Mouse (Mus musculus) frontal cortex, postnatal 14 days (tissue): Measurements from ENCODE around the gene Uso1.
A peak's percentile ranks its signal among the peaks of the same experiment; 100 is the strongest.
"Not testable (repeated sequence)": the region's sequence is repeated elsewhere in the genome, so short reads cannot be mapped to it uniquely, and the experiment has no call there.

Experiments
- DNase-seq, 2 experiments: peaks; one replicate each; pipeline ENCODE4 v3.0.0; 2022; ENCODE audit warnings: low spot score in 2 of 2

Uso1 gene

DNA sequence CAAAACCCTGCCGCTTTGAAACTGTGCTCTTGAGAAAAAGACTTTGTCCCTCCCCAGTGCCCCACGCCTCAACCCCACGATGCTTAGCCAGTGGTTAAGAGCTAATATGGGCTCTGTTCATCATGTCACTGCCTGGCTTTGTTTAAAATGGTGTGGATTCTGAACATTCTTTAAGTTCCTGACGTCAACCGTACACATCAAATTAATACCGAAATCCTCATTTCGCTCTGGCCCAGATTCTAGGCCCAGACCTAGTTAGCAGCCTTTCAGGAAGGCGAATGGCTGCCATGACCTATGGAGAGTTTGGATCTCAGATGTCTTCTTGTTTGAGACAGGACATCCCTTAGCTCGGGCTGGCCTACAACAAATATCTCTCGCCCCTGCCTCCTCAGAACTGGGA, 10.0 kb upstream of the Uso1 start:
- no peak for DNase-seq

DNA sequence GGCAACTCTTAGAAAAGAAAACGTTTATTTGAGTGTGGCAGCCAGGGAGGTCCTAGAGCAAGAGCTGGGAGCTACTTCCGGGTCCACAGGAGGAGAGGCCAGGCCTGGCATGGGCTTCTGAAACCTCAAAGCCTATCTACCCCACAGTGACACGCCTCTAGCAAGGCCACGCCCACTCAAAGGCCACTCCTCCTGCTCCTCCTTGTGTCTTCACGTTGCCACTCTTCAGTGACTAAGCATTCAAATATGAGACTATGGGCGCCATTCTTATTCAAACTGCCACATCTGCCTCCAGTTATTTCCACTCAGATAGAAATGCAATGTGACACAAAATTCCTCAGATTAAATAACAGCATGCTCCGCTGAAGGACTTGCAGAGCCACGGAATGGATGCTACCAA, 9.2 kb upstream of the Uso1 start:
- DNase-seq: no peak

DNA sequence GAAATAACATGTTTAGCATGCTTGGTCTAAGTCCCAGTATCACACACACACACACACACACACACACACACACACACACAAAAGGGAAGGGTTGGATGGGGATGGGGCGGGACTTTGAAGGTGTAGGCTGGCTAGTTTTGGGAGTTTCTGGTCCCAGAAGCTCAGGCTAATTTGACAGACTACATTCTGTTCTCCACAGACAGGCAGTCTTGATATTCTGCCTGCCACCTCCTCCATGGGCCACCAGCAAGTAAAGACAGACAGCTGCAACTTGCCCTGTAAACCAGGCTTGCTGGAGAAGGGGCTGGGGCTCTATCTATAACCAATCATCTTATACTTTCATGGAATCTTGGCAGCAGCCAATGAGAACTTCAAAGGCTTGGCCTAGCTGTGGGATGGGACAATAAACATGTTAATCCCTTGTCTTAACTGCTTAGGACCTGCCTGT, 8.4 kb upstream of the Uso1 start:
- DNase-seq: no peak

DNA sequence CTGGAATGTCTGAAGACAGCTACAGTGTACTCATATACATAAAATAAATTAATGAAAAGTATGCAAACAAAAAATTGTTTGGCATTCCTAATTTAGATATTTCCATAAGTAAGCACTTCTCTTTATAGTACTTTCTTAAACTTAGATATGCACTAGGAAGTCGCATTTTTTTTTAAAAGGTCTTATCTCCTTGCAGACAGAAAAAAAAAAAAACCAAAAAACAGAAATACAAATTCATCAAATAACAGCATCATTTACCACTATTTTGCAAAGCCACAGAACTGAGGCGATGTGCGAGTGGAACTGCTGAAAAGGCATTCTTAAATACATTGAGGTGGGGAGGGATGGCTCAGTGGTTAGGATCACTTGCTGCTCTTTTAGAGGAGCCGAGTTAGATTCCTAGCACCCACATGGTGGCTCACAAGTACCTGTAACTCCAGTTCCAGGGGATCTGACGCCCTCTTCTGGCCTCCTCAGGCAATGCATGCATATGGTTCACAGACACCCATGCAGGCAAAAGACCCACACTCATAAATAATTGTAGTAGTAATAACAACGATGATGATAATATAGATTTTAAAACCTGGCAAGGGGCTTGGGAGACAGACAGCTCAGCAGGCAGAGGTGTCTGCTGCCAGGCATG, 7.6 kb upstream of the Uso1 start:
- no peak for DNase-seq

DNA sequence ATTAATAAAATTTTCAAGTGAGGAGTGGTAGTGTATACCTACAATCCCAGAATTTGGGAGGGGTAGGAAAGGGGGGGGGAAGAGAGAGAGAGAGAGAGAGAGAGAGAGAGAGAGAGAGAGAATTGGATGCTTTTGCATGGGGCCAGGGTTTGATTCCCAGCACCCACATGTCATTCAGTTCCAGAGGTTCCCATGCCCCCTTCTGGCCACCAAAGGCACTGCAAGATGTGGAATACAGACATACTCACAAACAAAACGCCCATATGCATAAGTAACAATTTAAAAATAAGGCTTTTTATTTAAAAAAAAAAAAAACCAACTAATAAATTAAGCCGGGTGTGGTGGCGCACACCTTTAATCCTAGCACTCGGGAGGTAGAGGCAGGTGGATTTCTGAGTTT, 5.6 kb upstream of the Uso1 start:
- no peak for DNase-seq

DNA sequence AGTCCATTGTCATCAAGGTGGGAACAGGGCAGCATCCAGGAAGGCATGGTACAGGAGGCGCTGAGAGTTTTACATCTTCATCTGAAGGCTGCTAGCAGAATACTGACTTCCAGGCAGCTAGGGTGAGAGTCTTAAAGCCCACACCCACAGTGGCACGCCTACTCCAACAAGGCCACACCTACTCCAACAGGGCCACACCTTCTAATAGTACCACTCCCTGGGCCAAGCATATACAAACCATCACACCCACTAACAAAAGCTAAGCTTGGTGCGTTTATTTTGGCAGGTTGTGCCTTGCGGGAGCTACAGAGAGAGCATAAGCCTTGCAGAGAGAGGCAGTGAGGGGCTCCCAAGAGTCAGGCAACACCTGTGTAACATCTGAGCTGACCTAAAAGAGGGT, 4.7 kb upstream of the Uso1 start:
- DNase-seq: not testable (repeated sequence)

DNA sequence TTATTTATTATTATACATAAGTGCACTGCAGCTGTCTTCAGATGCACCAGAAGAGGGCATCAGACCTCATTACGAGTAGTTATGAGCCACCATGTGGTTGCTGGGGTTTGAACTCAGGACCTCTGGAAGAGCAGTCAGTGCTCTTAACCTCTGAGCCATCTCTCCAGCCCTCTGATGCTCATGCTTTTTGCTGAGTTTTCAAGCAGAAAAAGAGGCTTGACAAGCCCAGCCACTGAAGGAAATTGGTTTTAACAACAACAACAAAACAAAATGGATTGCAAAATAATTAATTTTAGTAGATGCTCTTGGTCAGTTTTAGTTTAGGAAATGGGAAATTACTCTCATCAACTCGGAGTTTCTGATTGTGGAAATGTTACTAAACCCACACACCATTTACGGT, 2.8 kb upstream of the Uso1 start:
- DNase-seq: no peak

GRCm38 (mm10) chr5:92136536-92137238, 1.1 kb upstream of the Uso1 start:
- DNase-seq: no peak

GRCm38 (mm10) chr5:92138093-92138621, 419 bp downstream of the Uso1 start:
- DNase-seq: peak; percentile 19 to 27

DNA sequence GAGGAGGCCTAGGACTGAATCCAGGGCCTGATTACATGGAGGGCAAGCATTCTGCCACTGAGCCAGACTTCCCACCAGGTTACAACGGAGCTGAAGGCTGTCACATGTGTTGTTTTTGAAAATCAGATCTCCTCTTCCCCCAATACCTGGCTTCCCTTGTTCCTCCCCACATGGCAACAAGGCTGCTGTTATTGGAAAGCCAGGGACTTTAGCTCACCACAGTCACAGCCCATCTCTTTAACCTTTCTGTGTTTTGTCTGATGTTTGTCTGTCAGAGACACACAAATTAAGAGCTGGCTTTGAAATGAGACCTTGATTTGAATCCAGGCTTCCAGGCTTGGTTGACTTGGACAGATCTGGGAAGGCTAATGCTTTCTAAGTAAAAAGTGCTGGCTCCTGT, 1.5 kb downstream of the Uso1 start:
- DNase-seq: no peak

DNA sequence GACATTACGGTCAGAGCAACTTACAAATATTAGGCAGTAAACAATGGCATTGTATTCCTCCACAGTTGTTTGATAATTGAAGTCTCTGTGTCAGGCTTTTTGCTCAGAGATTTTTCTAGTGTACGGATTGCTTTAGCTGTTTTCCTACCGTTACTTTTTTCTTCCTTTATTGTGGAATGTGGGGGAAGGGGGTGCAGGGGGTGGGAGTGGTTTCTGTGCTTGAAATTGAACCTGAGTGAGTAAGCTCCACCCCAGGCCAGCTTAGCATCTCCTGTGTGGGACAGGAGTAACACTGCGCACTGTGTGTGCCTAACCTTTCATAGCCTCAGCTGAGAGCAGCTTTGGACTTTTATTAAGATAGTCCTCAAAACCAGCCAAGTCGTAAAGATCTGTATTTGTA, 4.0 kb downstream of the Uso1 start:
- no peak for DNase-seq

- no peak for DNase-seq
Measured at GRCm38 (mm10) chr5:92142481-92142880, 4.7 kb downstream of the Uso1 start.

DNA sequence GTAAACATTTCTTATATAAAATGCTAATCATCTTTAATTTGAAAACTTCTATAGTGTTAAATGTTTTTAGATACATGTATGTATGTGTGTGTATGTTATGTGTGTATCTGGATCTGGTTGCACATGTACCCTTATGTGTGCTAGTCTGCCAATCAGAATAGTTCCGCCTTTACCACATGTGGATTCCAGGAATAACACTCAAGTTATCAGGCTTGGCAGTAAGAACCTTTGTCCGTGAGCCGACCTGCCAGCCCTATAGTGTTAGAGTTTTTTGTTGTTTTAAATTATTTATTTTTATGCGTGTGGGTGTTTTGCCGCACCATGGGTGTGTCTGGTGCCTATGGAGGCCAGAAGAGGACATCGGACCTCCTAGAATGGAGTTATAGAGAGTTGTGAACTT, 5.9 kb downstream of the Uso1 start:
- no peak for DNase-seq

DNA sequence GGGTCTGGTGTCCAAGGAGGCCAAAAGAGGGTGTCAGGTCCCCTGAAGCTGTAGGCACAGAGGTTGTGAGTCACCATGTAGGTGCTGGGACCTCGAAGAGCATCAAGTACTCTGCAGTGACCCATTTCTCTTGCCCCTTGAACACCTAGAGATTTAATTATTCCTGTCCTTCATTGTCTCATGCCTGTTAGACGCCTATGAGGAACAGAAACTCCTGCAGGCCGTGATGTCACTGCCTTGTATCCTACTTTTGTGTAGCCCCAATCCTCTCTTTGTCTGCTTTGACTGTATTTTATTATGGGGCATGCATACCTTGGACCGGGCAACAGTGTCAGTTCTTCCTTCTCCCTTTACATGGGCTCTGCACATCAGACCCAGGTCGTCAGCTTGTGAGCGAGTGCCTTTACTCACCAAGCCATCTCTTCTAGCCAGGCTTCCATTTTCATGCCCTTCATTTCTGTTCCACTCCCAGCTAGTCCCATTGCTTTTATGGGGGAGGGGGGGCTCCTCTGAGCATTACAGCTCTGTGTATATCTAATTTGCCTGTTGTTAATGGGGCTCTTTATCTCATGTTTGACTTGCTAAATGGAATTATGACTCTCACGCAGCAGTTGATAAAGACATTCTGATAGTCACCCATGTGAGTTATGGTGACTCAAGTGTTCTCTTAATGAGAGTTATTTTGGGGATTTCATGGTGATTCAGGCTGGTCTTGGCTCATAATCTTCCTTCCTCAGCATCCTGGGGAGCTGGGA, 7.4 kb downstream of the Uso1 start:
- no peak for DNase-seq

- no peak for DNase-seq
Measured at GRCm38 (mm10) chr5:92148248-92148647, 10.5 kb downstream of the Uso1 start.

- no peak for DNase-seq
Measured at GRCm38 (mm10) chr5:92149330-92149982, 11.7 kb downstream of the Uso1 start.

GRCm38 (mm10) chr5:92154861-92155260, 17.1 kb downstream of the Uso1 start:
- no peak for DNase-seq

GRCm38 (mm10) chr5:92165976-92166375, 28.2 kb downstream of the Uso1 start:
- DNase-seq: no peak

- no peak for DNase-seq
Measured at GRCm38 (mm10) chr5:92183071-92183830, 45.5 kb downstream of the Uso1 start.

DNA sequence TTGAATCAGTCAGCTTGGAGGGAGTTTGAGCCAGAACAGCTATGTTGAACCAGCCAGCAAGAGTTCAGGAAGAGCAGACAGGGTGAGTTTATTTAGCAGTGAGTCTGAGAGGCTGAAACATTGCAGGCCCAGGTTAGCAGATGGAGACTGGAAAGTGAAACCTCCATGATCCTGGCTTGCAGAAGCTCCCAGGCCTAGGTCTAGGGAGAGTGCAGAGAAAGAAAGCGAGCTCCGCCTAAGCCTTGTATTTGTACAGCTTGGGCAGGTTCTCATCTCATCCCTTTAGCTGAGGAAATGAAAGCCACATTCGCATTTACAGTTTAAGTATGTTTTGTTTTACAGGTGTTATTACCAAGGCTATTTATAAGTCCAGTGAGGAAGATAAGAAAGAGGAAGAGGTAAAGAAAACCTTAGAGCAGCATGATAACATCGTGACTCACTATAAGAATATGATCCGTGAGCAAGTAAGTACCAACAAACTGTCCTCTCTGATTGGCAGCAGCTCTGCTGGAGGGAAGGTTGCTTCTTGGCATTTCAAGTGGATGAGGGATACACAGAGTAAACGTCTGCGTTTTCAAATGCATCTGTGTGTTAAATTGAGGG, 51.2 kb downstream of the Uso1 start:
- no peak for DNase-seq

GRCm38 (mm10) chr5:92195716-92196115, 58.0 kb downstream of the Uso1 start:
- DNase-seq: not testable (repeated sequence)
